Mouse (Mus musculus): ENCODE measurements around the gene Arhgef26.

DNA sequence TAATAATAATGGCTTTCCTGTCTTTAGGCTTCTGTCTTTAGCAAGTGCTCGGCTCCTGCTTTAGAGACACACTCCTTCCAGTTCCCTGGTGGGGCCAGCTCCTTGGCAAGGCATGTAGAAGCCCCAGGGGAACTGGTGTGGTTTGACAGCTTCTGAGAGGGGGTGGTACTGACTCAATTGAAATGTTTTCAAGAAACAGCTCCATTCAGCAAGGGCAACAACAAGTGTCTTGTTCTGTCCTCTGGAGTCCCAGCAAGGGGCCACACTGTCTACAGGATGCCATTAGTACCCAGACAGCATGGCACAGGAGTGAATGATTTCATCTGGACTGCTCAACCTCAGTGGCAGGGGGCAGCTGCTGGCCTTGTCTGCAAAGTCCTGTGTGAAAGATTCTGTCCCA, 117.7 kb downstream of the Arhgef26 start:
- no peak for TF ChIP-seq CTCF (IDR thresholded peaks at IDR 0.05 in 2 of 3, conservative IDR thresholded peaks at IDR 0.05 in 1 of 3; ENCODE audit: control insufficient read depth in 1 of 3, insufficient read depth in 1 of 3, low read depth in 2 of 3, low read length in 3 of 3, poor library complexity in 1 of 3, severe bottlenecking in 1 of 3)
- TF ChIP-seq RAD21 (IDR thresholded peaks at IDR 0.05; ENCODE audit: low read depth, low read length), result no peak
